Mouse (Mus musculus): ENCODE measurements at regions not wholly inside any gene's neighbourhood (a gene's known extent, or its start where the extent isn't known, plus 50 kb on each side); places are given as distances from the start of the nearest gene placed in this dataset.

DNA sequence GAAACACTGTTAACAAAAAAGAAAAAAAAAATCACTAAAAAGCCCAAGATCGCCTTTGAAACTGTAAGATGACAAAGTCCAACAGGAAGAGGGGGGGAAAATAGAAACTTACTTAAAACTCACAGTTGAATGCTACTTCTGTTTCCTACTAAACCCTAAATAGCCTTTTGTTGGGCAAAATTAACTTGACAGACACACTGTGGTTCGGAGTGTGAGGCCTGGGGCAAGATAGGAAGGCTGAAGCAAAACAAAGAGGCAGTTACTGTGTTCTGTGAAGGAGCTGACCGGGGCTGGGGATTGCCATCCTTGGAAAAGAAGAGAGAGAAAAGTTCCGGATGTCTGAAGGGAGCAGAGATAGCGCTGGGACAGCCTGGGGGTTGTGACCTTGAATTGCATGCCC lies 627.7 kb upstream of the Pkn2 start:
- no peak for DNase-seq (ENCODE audit: low read depth, low spot score)

DNA sequence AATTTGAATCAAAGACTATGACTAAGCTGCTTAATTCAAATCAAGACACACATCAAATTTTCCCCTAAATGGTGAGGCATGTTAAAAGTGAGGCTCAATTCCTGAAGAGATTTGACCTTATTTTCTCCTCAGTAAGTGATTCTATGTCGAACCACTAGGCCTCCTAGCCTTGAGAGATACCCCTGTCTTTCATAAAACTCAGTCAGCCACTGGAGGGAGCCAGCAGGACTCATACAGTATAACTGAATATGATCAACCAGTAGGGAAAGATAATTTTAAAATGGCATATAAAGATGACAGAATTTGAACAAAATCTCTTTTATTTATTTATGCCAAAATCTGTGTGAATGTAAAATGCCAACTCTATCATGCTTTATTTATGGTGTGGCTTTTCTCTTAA lies 626.5 kb upstream of the Pkn2 start:
- in situ Hi-C loops (cut with MboI; ENCODE audit: low pct_unique_long_range_greater_than_20kb): loop anchor here (5.0 to 10.0 kb wide), 2 partner anchors 694 to 877 kb away; no protein-coding TSS in a partner anchor
- peak; percentile 85 for TF ChIP-seq CTCF (IDR thresholded peaks at IDR 0.05)
- POLR2A ChIA-PET: no interaction called here
- H3K27me3 ChIP-seq: no peaks in the 10 kb centered on the region
- CTCF ChIA-PET: interaction anchor here (0.6 to 1.2 kb wide), 3 partner anchors 688 to 867 kb away, joined by 3 read pairs; no protein-coding TSS in a partner anchor
- DNase-seq (ENCODE audit: low read depth, low spot score) (peak; percentile 31), ATAC-seq (peak; percentile 51)

More for the DNA sequence above, 627.7 kb upstream of the Pkn2 start:
- in situ Hi-C loops (cut with MboI; ENCODE audit: low pct_unique_long_range_greater_than_20kb): loop anchor here (5.0 to 10.0 kb wide), 2 partner anchors 693 to 875 kb away; no protein-coding TSS in a partner anchor
- no peak for TF ChIP-seq CTCF (IDR thresholded peaks at IDR 0.05)
- CTCF ChIA-PET: interaction anchor here (0.8 to 0.9 kb wide), 2 partner anchors 87 to 698 kb away, joined by 3 to 6 read pairs; no protein-coding TSS in a partner anchor
- POLR2A ChIA-PET: no interaction called here
- no peaks in the 10 kb centered on the region for H3K27me3 ChIP-seq
- ATAC-seq: no peak

DNA sequence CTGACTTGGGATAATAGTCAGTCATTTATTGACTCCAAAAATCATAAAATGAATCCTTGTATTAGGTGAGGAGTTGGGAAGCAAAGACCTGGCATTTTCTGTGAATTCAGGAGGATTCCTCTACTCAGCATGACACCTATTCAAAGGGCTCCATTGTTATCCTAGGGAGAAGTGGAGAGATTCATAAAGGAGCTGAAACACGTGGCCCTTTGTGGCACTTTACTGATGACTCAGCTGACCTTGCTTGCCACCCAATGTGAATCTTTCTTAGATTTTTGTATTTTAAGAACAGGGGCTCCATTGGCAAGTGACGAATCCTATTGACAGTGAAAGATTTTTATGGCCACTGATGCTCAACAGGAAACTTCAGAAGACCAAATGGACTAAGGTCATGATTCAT lies 619.2 kb upstream of the Pkn2 start:
- ATAC-seq (no peak), DNase-seq (ENCODE audit: low read depth, low spot score) (no peak)
- POLR2A ChIA-PET: no interaction called here
- in situ Hi-C loops (cut with MboI; ENCODE audit: low pct_unique_long_range_greater_than_20kb): loop anchor here (10.0 kb wide), 1 partner anchor 884 kb away; no protein-coding TSS in a partner anchor
- CTCF ChIA-PET: interaction anchor here (1.4 kb wide), 1 partner anchor 703 kb away, joined by 3 read pairs; no protein-coding TSS in a partner anchor
- H3K27me3 ChIP-seq: no peaks in the 10 kb centered on the region
- no peak for TF ChIP-seq CTCF (IDR thresholded peaks at IDR 0.05)

GRCm38 (mm10) chr3:143495389-143495788 lies 613.6 kb upstream of the Pkn2 start:
- in situ Hi-C loops (cut with MboI; ENCODE audit: low pct_unique_long_range_greater_than_20kb): no loop called here
- no peak for DNase-seq (ENCODE audit: low read depth, low spot score)
- no peak for TF ChIP-seq CTCF (IDR thresholded peaks at IDR 0.05)
- no peak for ATAC-seq
- CTCF ChIA-PET: interaction anchor here (0.9 to 1.8 kb wide), 2 partner anchors 12 to 27 kb away, joined by 3 to 4 read pairs; no protein-coding TSS in a partner anchor
- POLR2A ChIA-PET: no interaction called here
- H3K27me3 ChIP-seq: no peaks in the 10 kb centered on the region

GRCm38 (mm10) chr3:143477916-143478610 lies 596.3 kb upstream of the Pkn2 start:
- POLR2A ChIA-PET: no interaction called here
- in situ Hi-C loops (cut with MboI; ENCODE audit: low pct_unique_long_range_greater_than_20kb): no loop called here
- DNase-seq (ENCODE audit: low read depth, low spot score): no peak
- ATAC-seq: no peak
- TF ChIP-seq CTCF (IDR thresholded peaks at IDR 0.05): no peak
- H3K27me3 ChIP-seq: no peaks in the 10 kb centered on the region
- CTCF ChIA-PET: interaction anchor here (3.1 kb wide), 1 partner anchor 9 kb away, joined by 10 read pairs; no protein-coding TSS in a partner anchor

DNA sequence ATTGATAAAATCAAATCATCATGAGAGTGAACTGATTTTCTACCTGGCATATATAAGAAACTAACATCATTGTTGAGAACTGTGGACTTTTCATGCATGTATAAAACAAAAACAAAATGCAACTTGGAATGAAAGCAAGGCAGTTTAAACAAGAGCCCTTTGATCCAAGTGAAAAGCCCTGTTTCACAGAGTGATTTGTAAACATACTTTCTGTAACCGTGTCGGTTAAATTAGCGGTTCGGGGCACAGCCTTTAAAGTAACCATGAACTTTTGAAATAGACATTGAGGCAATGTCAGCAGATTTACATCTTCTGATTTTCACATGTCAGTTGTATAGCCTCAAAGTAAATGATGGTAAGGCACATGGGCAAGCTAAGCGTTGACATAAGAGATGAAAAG lies 593.7 kb upstream of the Pkn2 start:
- in situ Hi-C loops (cut with MboI; ENCODE audit: low pct_unique_long_range_greater_than_20kb): no loop called here
- DNase-seq (ENCODE audit: low read depth, low spot score) (no peak), ATAC-seq (no peak)
- TF ChIP-seq CTCF (IDR thresholded peaks at IDR 0.05): no peak
- POLR2A ChIA-PET: interaction anchor here (0.6 kb wide), 1 partner anchor 514 kb away, joined by 4 read pairs; no protein-coding TSS in a partner anchor
- H3K27me3 ChIP-seq: no peaks in the 10 kb centered on the region
- CTCF ChIA-PET: no interaction called here

GRCm38 (mm10) chr3:143447005-143447709 lies 565.4 kb upstream of the Pkn2 start:
- CTCF ChIA-PET: interaction anchor here (1.0 to 2.2 kb wide), 3 partner anchors 9 to 836 kb away, joined by 3 to 8 read pairs (median 3); no protein-coding TSS in a partner anchor
- ATAC-seq: no peak
- in situ Hi-C loops (cut with MboI; ENCODE audit: low pct_unique_long_range_greater_than_20kb): no loop called here
- TF ChIP-seq CTCF (IDR thresholded peaks at IDR 0.05): no peak
- no peaks in the 10 kb centered on the region for H3K27me3 ChIP-seq
- POLR2A ChIA-PET: no interaction called here
- no peak for DNase-seq (ENCODE audit: low read depth, low spot score)

DNA sequence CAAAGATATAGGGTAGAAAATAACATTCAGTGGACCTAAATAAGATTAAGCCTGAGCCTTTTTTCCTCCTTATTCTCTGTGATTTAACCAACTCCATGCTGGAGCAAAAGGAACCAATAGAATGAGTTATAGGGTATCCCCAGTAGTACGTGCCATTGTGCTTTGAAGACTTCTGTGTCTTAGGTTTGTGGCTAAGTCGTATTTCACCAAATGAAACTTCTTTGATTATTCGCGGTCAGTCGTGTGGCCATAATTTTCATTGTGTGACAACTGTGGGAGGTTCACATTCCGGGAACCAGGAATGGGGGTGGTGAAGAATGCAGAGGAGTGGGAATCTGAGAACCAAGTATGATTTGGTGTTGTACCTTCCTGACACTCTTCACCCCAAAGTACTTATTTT lies 535.6 kb upstream of the Pkn2 start:
- no peak for TF ChIP-seq CTCF (IDR thresholded peaks at IDR 0.05)
- in situ Hi-C loops (cut with MboI; ENCODE audit: low pct_unique_long_range_greater_than_20kb): no loop called here
- ATAC-seq: no peak
- ChIA-PET CTCF (no interaction called here), POLR2A (no interaction called here)
- DNase-seq (ENCODE audit: low read depth, low spot score): no peak
- no peaks in the 10 kb centered on the region for H3K27me3 ChIP-seq

DNA sequence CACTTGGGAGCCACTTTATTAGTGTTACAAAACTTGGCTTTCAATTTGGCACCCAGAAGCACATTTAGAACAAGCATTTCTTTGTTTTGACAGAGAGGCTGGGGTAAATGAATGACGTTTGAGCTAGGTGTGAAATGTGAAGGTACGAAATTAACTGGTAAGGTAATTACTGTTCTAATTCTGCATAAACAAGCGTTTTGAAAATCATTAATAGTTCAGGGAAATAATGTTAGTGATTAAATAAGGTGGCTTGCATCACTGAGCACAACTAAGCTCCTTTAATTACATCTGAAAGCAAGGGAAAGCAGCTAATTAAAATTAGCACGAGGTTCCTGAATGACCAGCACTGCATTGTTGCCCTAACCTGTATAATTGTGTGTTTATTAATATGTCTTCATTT lies 529.9 kb upstream of the Pkn2 start:
- in situ Hi-C loops (cut with MboI; ENCODE audit: low pct_unique_long_range_greater_than_20kb): no loop called here
- ATAC-seq (no peak), DNase-seq (ENCODE audit: low read depth, low spot score) (no peak)
- ChIA-PET CTCF (interaction anchor here (1.2 kb wide), 1 partner anchor 11 kb away, joined by 3 read pairs; no protein-coding TSS in a partner anchor), POLR2A (no interaction called here)
- no peaks in the 10 kb centered on the region for H3K27me3 ChIP-seq
- no peak for TF ChIP-seq CTCF (IDR thresholded peaks at IDR 0.05)

- H3K27me3 ChIP-seq: no peaks in the 10 kb centered on the region
- POLR2A ChIA-PET: no interaction called here
- ATAC-seq: no peak
- TF ChIP-seq CTCF (IDR thresholded peaks at IDR 0.05): no peak
- in situ Hi-C loops (cut with MboI; ENCODE audit: low pct_unique_long_range_greater_than_20kb): loop anchor here (25.0 kb wide), 1 partner anchor 813 kb away; the partner anchor contains the start of gene Lmo4
- no peak for DNase-seq (ENCODE audit: low read depth, low spot score)
- CTCF ChIA-PET: no interaction called here
These were observed 517.2 kb upstream of the Pkn2 start for GRCm38 (mm10) chr3:143398966-143399365.

DNA sequence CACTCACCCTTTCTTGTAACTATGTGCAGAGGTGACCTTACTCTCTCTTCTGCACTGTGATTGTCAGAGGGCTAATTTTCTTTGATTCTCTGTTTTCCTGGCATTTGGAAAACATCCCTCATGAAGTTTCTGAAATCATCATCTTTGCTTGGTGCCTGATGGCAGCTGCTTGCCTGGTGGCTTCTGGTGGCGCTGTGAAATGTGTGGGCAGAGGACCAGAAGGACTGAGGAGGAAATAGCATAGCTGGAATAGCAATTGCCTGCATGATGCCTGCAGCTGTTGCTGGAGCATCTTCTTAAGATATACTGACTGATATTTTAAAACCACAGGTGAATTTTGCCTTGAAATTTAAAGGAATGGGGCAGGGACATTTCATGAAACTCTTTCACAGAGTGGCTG lies 502.6 kb upstream of the Pkn2 start:
- ChIA-PET POLR2A (no interaction called here), CTCF (interaction anchor here (1.0 to 3.2 kb wide), 3 partner anchors 9 to 16 kb away, joined by 3 to 11 read pairs (median 5); no protein-coding TSS in a partner anchor)
- DNase-seq (ENCODE audit: low read depth, low spot score): no peak
- in situ Hi-C loops (cut with MboI; ENCODE audit: low pct_unique_long_range_greater_than_20kb): loop anchor here (5.0 to 25.0 kb wide), 3 partner anchors 392 to 998 kb away; partner anchors contain the start of gene Lmo4
- TF ChIP-seq CTCF (IDR thresholded peaks at IDR 0.05): no peak
- H3K27me3 ChIP-seq: no peaks in the 10 kb centered on the region
- ATAC-seq: no peak

All from Patski (cell line).